Mouse (Mus musculus) ES-Bruce4 (cell line): ENCODE measurements around the gene Mst1. TPM values are rescaled to one million over a fixed set of nuclear protein-coding genes. Genes with fewer than 3 reads are reported as not detected.
A peak's percentile ranks its signal among the peaks of the same experiment; 100 is the strongest.

Experiments used
- H3K27ac ChIP-seq: 2 replicates; pipeline ENCODE4 v1.5.1; 2012; ENCODE audit warnings: low read length, inconsistent platforms; ENCODE audit not compliant: insufficient read depth
- H3K27me3 ChIP-seq: 2 replicates; pipeline ENCODE4 v1.6.1; 2012; ENCODE audit warnings: mild to moderate bottlenecking, low read length, inconsistent platforms; ENCODE audit not compliant: control insufficient read depth, poor library complexity, insufficient read depth, severe bottlenecking
- H3K36me3 ChIP-seq: 2 replicates; pipeline ENCODE4 v1.6.1; 2012; ENCODE audit warnings: inconsistent platforms, mild to moderate bottlenecking, low read length, moderate library complexity; ENCODE audit not compliant: control insufficient read depth, poor library complexity, insufficient read depth, severe bottlenecking
- H3K4me1 ChIP-seq: one replicate; pipeline ENCODE4 v1.8.1; 2011; ENCODE audit warnings: low read length; ENCODE audit not compliant: control insufficient read depth, insufficient read depth
- H3K4me3 ChIP-seq: 2 replicates; pipeline ENCODE4 v1.5.1; 2011; ENCODE audit warnings: low read depth, mild to moderate bottlenecking, low read length
- H3K9ac ChIP-seq: 2 replicates; pipeline ENCODE4 v1.6.1; 2012; ENCODE audit warnings: low read depth, mild to moderate bottlenecking, inconsistent platforms; ENCODE audit not compliant: poor library complexity, severe bottlenecking
- H3K9me3 ChIP-seq: replicated peaks from 2 replicates; pipeline ENCODE4 v1.6.1; 2012; ENCODE audit warnings: mild to moderate bottlenecking, low read length, inconsistent platforms; ENCODE audit not compliant: control insufficient read depth, poor library complexity, insufficient read depth, severe bottlenecking
- CTCF ChIP-seq: IDR thresholded peaks from one replicate; pipeline ENCODE4 v1.8.1; 2011; ENCODE audit warnings: low read depth, low read length
- EP300 ChIP-seq: IDR thresholded peaks from 2 replicates; pipeline ENCODE4 v1.6.1; 2011; ENCODE audit warnings: low read depth, low read length; ENCODE audit not compliant: insufficient read depth
- POLR2A ChIP-seq: IDR thresholded peaks from one replicate; pipeline ENCODE4 v1.8.1; 2011; ENCODE audit warnings: low read length; ENCODE audit not compliant: insufficient read depth
- polyA plus RNA-seq: library from polyadenylated mRNA; stranded (reverse); fragments of >200 nt; gene quantifications from 2 replicates; pipeline ENCODE4 v1.2.4, GENCODE M21; 2011; ENCODE audit warnings: low read depth; ENCODE audit not compliant: missing spikeins, insufficient read depth, insufficient read length

Mst1 gene
- polyA plus RNA-seq, 1 experiment = 1.2 TPM

DNA sequence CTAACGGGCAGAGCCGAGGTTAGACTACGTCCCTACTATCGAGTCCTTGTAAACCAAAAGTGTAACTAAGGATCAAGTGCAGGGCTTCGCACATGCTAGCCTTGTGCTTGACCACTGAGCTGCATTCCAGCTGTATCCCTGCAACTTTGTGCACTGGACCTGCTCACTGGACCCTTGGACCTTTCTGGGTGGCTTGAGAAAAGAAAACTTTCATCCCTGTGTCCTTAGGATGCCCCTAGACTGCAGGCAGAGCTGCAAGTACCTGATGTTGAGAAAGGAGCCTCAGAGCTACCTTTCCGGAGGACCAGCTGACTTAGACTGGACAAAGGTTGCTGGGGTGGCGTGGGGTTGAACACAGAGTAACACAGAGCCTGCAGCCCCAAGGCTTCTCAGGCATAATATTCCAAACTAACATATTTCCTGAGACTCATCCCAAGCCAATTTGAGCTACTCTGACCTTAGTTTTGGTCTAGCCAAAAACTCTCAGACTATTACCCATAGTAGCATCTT, 10.4 kb downstream of the Mst1 start:
- TF ChIP-seq EP300 = no peak
- TF ChIP-seq POLR2A = no peak
- no peak for TF ChIP-seq CTCF
- Histone ChIP-seq H3K27me3 (no peaks in the 10 kb centered on the region), H3K9me3 (no peaks in the 10 kb centered on the region), H3K9ac (no peak overlapping the region), H3K27ac (no peak overlapping the region), H3K4me1 (no peaks in the 10 kb centered on the region), H3K4me3 (no peak overlapping the region), H3K36me3 (peaks cover 10% of the 10 kb centered on the region)

DNA sequence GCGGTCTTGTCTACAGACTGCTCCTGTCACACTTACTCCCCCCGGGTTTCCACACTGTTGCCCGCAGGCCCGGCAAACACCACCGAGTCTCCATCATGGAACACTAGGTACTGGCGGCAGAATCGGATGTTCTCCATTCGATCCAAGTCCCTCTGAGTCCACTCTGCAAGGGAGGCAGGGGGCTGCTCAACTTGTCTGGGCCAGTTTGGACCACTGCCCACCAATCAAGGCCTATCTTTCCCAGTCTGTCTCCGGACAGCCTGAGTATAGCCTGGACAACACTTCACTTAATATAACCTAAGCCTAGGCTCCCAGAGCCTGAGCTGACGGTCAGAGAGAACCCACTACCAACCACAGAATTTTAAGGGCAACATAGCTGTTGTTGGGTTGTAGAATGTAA, 13.3 kb downstream of the Mst1 start:
- Histone ChIP-seq H3K27ac (no peak overlapping the region), H3K27me3 (no peaks in the 10 kb centered on the region), H3K36me3 (peaks cover 10% of the 10 kb centered on the region), H3K9me3 (no peaks in the 10 kb centered on the region), H3K4me3 (peak overlapping the region; percentile 99), H3K4me1 (peaks cover 2% of the 10 kb centered on the region), H3K9ac (peak overlapping the region; percentile 87)
- TF ChIP-seq POLR2A (no peak), CTCF (no peak), EP300 (no peak)

DNA sequence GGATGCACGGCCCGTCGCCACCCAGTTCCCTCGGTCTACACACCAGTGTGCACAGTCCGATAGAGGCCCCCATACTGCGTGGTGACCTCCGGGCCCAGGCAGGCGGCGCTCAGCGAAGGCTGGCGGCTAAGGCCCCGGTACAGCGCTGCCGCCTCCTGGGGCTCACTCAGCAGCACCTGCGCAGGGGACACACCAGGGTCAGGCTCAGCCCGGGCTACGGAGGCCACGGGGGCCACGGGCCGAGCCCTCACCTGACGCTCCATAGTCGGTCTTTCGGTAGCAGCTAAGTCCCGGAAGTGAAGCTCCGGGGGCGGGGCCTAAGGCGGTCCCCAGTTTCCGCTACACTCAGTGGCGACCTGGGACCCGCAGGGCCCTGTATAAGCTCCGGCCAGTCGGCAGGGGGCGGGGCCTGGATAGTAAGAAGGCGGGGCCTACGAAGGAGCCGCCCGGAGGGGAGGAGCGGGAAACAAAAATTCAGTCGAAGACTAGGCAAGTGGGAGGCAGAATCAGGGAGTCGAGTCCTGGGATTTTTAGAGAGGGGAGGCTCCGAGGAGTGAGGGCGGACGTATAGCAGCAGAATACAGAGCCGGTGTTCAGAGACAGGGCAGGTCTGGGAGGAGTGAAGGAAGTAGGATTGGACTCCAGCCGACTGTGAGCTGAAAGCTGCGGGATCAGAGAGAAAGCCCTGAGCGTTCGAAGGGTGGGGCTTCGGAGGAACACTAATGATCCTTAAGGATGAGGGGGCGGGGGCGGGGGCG, 14.1 kb downstream of the Mst1 start, which contains the start of gene Apeh:
Gene Apeh, minus strand, starts transcription at position 423 of the 758 bp plus-strand sequence.
- Histone ChIP-seq H3K36me3 (peaks cover 10% of the 10 kb centered on the region), H3K4me1 (peaks cover 3% of the 10 kb centered on the region), H3K9ac (peak within 1 kb of the TSS; percentile 87), H3K27me3 (no peaks in the 10 kb centered on the region), H3K9me3 (no peaks in the 10 kb centered on the region), H3K27ac (0 out of 2 replicates have a peak within 1 kb of the TSS, but pooled peaks have one; percentile 7), H3K4me3 (peak within 1 kb of the TSS; percentile 99)
- TF ChIP-seq EP300 (no peak), CTCF (no peak), POLR2A (peak; percentile 16)

DNA sequence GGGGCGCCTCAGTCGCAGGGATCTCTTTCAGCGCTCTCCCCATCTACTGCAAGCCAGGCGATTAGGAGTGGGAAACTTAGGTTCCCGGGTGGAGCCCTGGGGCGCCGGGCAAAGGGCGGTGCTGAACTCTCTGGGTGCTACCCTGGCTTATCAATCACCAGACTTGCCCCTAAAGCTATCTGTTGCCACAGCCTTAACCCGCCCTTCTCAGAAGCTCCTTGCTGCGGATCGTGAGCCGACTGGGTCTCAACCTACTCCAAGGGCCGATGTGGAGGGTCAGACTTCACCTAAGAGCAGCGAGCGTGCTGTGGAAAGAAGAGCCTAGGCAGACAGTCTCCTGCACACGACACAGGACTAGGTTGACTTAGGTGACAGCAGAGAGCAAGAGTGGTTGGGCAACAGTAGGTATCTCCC, 14.8 kb downstream of the Mst1 start:
- TF ChIP-seq CTCF (no peak), EP300 (no peak), POLR2A (no peak)
- Histone ChIP-seq H3K4me3 (peak overlapping the region; percentile 37), H3K27ac (no peak overlapping the region), H3K27me3 (no peaks in the 10 kb centered on the region), H3K4me1 (peaks cover 5% of the 10 kb centered on the region), H3K36me3 (peaks cover 10% of the 10 kb centered on the region), H3K9me3 (no peaks in the 10 kb centered on the region), H3K9ac (peak overlapping the region; percentile 87)

DNA sequence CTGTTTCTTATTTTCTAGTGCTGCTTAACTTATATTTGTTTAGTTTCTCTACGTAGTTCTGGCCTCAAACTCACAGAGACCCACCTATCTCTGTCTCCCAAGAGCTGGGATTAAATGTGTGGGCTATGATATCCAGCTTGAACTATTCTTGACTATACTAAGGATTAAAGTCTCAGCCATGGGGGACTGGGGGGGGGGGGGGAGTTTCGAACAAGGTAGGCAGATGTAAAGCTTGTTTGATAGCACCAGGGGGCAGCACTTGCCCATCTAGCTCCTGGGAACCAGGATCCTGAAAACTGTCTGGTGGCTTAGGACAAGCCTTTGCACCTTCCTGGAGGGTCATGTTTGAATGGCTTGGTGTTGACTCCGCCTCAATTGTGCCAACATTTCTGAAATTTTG, 15.3 kb downstream of the Mst1 start:
- no peak overlapping the region for H3K9ac ChIP-seq
- H3K27me3 ChIP-seq = no peaks in the 10 kb centered on the region
- H3K27ac ChIP-seq = no peak overlapping the region

More for the DNA sequence above, 15.3 kb downstream of the Mst1 start:
- TF ChIP-seq POLR2A (no peak), EP300 (no peak), CTCF (peak; percentile 68)
- Histone ChIP-seq H3K9me3 (no peaks in the 10 kb centered on the region), H3K36me3 (peaks cover 10% of the 10 kb centered on the region), H3K4me1 (peaks cover 5% of the 10 kb centered on the region), H3K4me3 (no peak overlapping the region)
